Mouse (Mus musculus): ENCODE results near the gene Lingo1.

DNA sequence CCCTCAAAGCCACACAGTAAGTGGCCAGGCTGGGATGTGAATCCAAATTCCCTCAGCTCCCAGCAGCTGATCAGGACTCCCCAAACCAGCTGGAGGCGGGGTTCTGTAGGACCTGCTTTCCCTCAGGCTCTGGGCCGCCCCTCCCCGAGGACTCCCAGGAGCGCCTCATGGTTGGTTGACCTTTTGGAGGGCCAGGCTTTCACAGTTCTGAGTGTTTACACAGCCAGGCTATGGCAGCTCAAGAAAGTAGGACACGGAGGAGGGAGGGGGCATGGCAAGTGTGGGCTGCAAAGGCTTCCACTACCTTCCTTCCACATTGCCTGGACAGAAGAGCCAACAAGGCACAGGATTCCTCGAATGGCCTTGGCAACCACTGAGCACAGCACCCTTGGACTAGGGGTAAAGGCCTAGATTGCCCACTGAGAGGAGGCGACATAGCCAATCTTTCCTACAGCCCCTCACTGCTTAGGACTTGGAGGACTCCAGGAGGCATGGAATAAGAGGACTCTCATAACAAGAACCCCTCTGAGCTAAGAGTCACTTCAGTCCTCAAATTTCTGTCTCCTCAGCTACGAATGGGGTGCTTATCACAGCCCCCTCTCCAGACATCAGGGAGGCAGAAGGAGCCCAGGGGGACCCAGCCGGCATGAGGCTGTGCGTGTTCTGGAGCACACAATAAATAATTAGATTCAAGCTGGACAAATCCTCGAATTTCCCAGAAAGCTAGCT, 29.5 kb downstream of the Lingo1 start:
- no peak for TF ChIP-seq CTCF (IDR thresholded peaks at IDR 0.05; ENCODE audit: low read depth, low read length)
- TF ChIP-seq GATA1 (IDR thresholded peaks at IDR 0.05; ENCODE audit: borderline replicate concordance, low read length), result no peak
- TF ChIP-seq GATA2 (IDR thresholded peaks at IDR 0.05; ENCODE audit: borderline replicate concordance, low read depth, low read length), result no peak
- no peak for TF ChIP-seq TAL1 (conservative IDR thresholded peaks at IDR 0.05; ENCODE audit: low read depth, low read length)
- TF ChIP-seq POLR2AphosphoS5 (IDR thresholded peaks at IDR 0.05; ENCODE audit: insufficient replicate concordance, low read depth, low read length), result no peak

All from G1E (cell line).